Mouse (Mus musculus): ENCODE data around the gene Atg7.

- TF ChIP-seq CTCF (IDR thresholded peaks at IDR 0.05; ENCODE audit: control insufficient read depth, insufficient read depth, low read length) = no peak
- no peak for TF ChIP-seq POLR2A (IDR thresholded peaks at IDR 0.05; ENCODE audit: borderline replicate concordance, control insufficient read depth, low read depth, low read length)
These were observed 212.7 kb downstream of the Atg7 start for GRCm38 (mm10) chr6:114855644-114856043.
